Mouse (Mus musculus): Measurements from ENCODE around the gene Ppp2r3c. TPM values are rescaled to one million over a fixed set of nuclear protein-coding genes. Genes with fewer than 3 reads are reported as not detected.

Gene Ppp2r3c
- polyA plus RNA-seq, 1 experiment, result 10.2 TPM

GRCm38 (mm10) chr12:55328784-55329183 lies 26.0 kb upstream of the Ppp2r3c start:
- no peaks in the 10 kb centered on the region for H3K36me3 ChIP-seq (ENCODE audit: control insufficient read depth, insufficient read depth, low read length)
- H3K4me3 ChIP-seq (ENCODE audit: control insufficient read depth, low read depth, low read length), result no peak overlapping the region
- no peaks in the 10 kb centered on the region for H3K4me1 ChIP-seq (ENCODE audit: control insufficient read depth, insufficient read depth, low read length)
- H3K27me3 ChIP-seq (ENCODE audit: control insufficient read depth, insufficient read depth, low read length), result no peaks in the 10 kb centered on the region
- TF ChIP-seq CTCF (IDR thresholded peaks at IDR 0.05; ENCODE audit: control insufficient read depth, insufficient read depth, insufficient replicate concordance, low read depth, low read length) (no peak), POLR2A (IDR thresholded peaks at IDR 0.05; ENCODE audit: control insufficient read depth, low read depth, low read length) (no peak)
- no peak overlapping the region for H3K27ac ChIP-seq (ENCODE audit: control insufficient read depth, insufficient read depth, low read depth, low read length)

GRCm38 (mm10) chr12:55325702-55326101 lies 22.9 kb upstream of the Ppp2r3c start:
- no peak overlapping the region for H3K4me3 ChIP-seq (ENCODE audit: control insufficient read depth, low read depth, low read length)
- H3K27ac ChIP-seq (ENCODE audit: control insufficient read depth, insufficient read depth, low read depth, low read length), result no peak overlapping the region
- peaks cover 3% of the 10 kb centered on the region; the same call in 1 of the 2 replicates for H3K4me1 ChIP-seq (ENCODE audit: control insufficient read depth, insufficient read depth, low read length)
- TF ChIP-seq CTCF (IDR thresholded peaks at IDR 0.05; ENCODE audit: control insufficient read depth, insufficient read depth, insufficient replicate concordance, low read depth, low read length) (no peak), POLR2A (IDR thresholded peaks at IDR 0.05; ENCODE audit: control insufficient read depth, low read depth, low read length) (no peak)
- no peaks in the 10 kb centered on the region for H3K27me3 ChIP-seq (ENCODE audit: control insufficient read depth, insufficient read depth, low read length)
- H3K36me3 ChIP-seq (ENCODE audit: control insufficient read depth, insufficient read depth, low read length), result no peaks in the 10 kb centered on the region

- no peak for TF ChIP-seq POLR2A (IDR thresholded peaks at IDR 0.05; ENCODE audit: control insufficient read depth, low read depth, low read length)
- TF ChIP-seq CTCF (IDR thresholded peaks at IDR 0.05; ENCODE audit: control insufficient read depth, insufficient read depth, insufficient replicate concordance, low read depth, low read length), result no peak
- Histone ChIP-seq H3K27me3 (ENCODE audit: control insufficient read depth, insufficient read depth, low read length) (no peaks in the 10 kb centered on the region), H3K27ac (ENCODE audit: control insufficient read depth, insufficient read depth, low read depth, low read length) (peak overlapping the region; percentile 67; the same call in 1 of the 2 replicates), H3K36me3 (ENCODE audit: control insufficient read depth, insufficient read depth, low read length) (no peaks in the 10 kb centered on the region), H3K4me1 (ENCODE audit: control insufficient read depth, insufficient read depth, low read length) (peaks cover 3% of the 10 kb centered on the region; the same call in 1 of the 2 replicates), H3K4me3 (ENCODE audit: control insufficient read depth, low read depth, low read length) (no peak overlapping the region; the same call in 1 of the 2 replicates)
Measured at GRCm38 (mm10) chr12:55321642-55322291, 19.0 kb upstream of the Ppp2r3c start.

- H3K27ac ChIP-seq (ENCODE audit: control insufficient read depth, insufficient read depth, low read depth, low read length), result no peak overlapping the region
- H3K4me3 ChIP-seq (ENCODE audit: control insufficient read depth, low read depth, low read length), result no peak overlapping the region
- H3K36me3 ChIP-seq (ENCODE audit: control insufficient read depth, insufficient read depth, low read length), result no peaks in the 10 kb centered on the region
- H3K27me3 ChIP-seq (ENCODE audit: control insufficient read depth, insufficient read depth, low read length), result no peaks in the 10 kb centered on the region
- peaks cover 10% of the 10 kb centered on the region for H3K4me1 ChIP-seq (ENCODE audit: control insufficient read depth, insufficient read depth, low read length)
- no peak for TF ChIP-seq POLR2A (IDR thresholded peaks at IDR 0.05; ENCODE audit: control insufficient read depth, low read depth, low read length)
- no peak for TF ChIP-seq CTCF (IDR thresholded peaks at IDR 0.05; ENCODE audit: control insufficient read depth, insufficient read depth, insufficient replicate concordance, low read depth, low read length)
Measured at GRCm38 (mm10) chr12:55315192-55315591, 12.4 kb upstream of the Ppp2r3c start.

GRCm38 (mm10) chr12:55313901-55314300 lies 11.1 kb upstream of the Ppp2r3c start:
- Histone ChIP-seq H3K36me3 (ENCODE audit: control insufficient read depth, insufficient read depth, low read length) (no peaks in the 10 kb centered on the region), H3K4me3 (ENCODE audit: control insufficient read depth, low read depth, low read length) (no peak overlapping the region), H3K4me1 (ENCODE audit: control insufficient read depth, insufficient read depth, low read length) (peaks cover 10% of the 10 kb centered on the region), H3K27ac (ENCODE audit: control insufficient read depth, insufficient read depth, low read depth, low read length) (no peak overlapping the region), H3K27me3 (ENCODE audit: control insufficient read depth, insufficient read depth, low read length) (no peaks in the 10 kb centered on the region)
- TF ChIP-seq POLR2A (IDR thresholded peaks at IDR 0.05; ENCODE audit: control insufficient read depth, low read depth, low read length) (no peak), CTCF (IDR thresholded peaks at IDR 0.05; ENCODE audit: control insufficient read depth, insufficient read depth, insufficient replicate concordance, low read depth, low read length) (no peak)

- peak overlapping the region; percentile 21; the same call in 1 of the 2 replicates for H3K4me3 ChIP-seq (ENCODE audit: control insufficient read depth, low read depth, low read length)
- H3K27me3 ChIP-seq (ENCODE audit: control insufficient read depth, insufficient read depth, low read length), result no peaks in the 10 kb centered on the region
- TF ChIP-seq CTCF (IDR thresholded peaks at IDR 0.05; ENCODE audit: control insufficient read depth, insufficient read depth, insufficient replicate concordance, low read depth, low read length) (no peak), POLR2A (IDR thresholded peaks at IDR 0.05; ENCODE audit: control insufficient read depth, low read depth, low read length) (no peak)
- no peak overlapping the region for H3K27ac ChIP-seq (ENCODE audit: control insufficient read depth, insufficient read depth, low read depth, low read length)
- H3K36me3 ChIP-seq (ENCODE audit: control insufficient read depth, insufficient read depth, low read length), result no peaks in the 10 kb centered on the region
- peaks cover 10% of the 10 kb centered on the region for H3K4me1 ChIP-seq (ENCODE audit: control insufficient read depth, insufficient read depth, low read length)
Measured at GRCm38 (mm10) chr12:55311841-55312240, 9.0 kb upstream of the Ppp2r3c start.

GRCm38 (mm10) chr12:55309501-55309900 lies 6.7 kb upstream of the Ppp2r3c start:
- Histone ChIP-seq H3K36me3 (ENCODE audit: control insufficient read depth, insufficient read depth, low read length) (no peaks in the 10 kb centered on the region), H3K4me3 (ENCODE audit: control insufficient read depth, low read depth, low read length) (no peak overlapping the region)
- TF ChIP-seq POLR2A (IDR thresholded peaks at IDR 0.05; ENCODE audit: control insufficient read depth, low read depth, low read length) (no peak), CTCF (IDR thresholded peaks at IDR 0.05; ENCODE audit: control insufficient read depth, insufficient read depth, insufficient replicate concordance, low read depth, low read length) (no peak)

More at GRCm38 (mm10) chr12:55309501-55309900, 6.7 kb upstream of the Ppp2r3c start:
- H3K4me1 ChIP-seq (ENCODE audit: control insufficient read depth, insufficient read depth, low read length), result peaks cover 10% of the 10 kb centered on the region
- H3K27me3 ChIP-seq (ENCODE audit: control insufficient read depth, insufficient read depth, low read length), result no peaks in the 10 kb centered on the region
- H3K27ac ChIP-seq (ENCODE audit: control insufficient read depth, insufficient read depth, low read depth, low read length), result no peak overlapping the region

All from testis, adult 2 months (tissue).